Mouse (Mus musculus) lung, embryonic 14.5 days (tissue): ENCODE results near the gene Rab17. TPM values are rescaled to one million over a fixed set of nuclear protein-coding genes. Genes with fewer than 3 reads are reported as not detected.

Experiments used
- ATAC-seq: fragments of 200-750 bp; cut with Nextera tagmentation; 2 replicates; pipeline ENCODE4 v1.8.0; 2017; ENCODE audit warnings: mild to moderate bottlenecking, moderate TSS enrichment, moderate library complexity; ENCODE audit not compliant: insufficient read depth
- DNase-seq: peaks from one replicate; pipeline ENCODE4 v3.0.0-alpha.2; 2015
- H3K27ac ChIP-seq: fragments of 300-500 bp; sonication (generic); 2 replicates; pipeline ENCODE4 v1.5.1; 2014; ENCODE audit warnings: low read depth, mild to moderate bottlenecking, moderate library complexity
- H3K27me3 ChIP-seq: fragments of 300-500 bp; sonication (generic); 2 replicates; pipeline ENCODE4 v1.6.1; 2014; ENCODE audit warnings: low read length, control low read depth; ENCODE audit not compliant: insufficient read depth
- H3K36me3 ChIP-seq: fragments of 300-500 bp; sonication (generic); 2 replicates; pipeline ENCODE4 v1.6.1; 2014; ENCODE audit warnings: control low read depth; ENCODE audit not compliant: insufficient read depth
- H3K4me1 ChIP-seq: fragments of 300-500 bp; sonication (generic); 2 replicates; pipeline ENCODE4 v1.6.1; 2014; ENCODE audit warnings: antibody characterized with exemption, control low read depth; ENCODE audit not compliant: insufficient read depth
- H3K4me2 ChIP-seq: fragments of 300-500 bp; sonication (generic); 2 replicates; pipeline ENCODE4 v1.6.1; 2014; ENCODE audit warnings: mild to moderate bottlenecking
- H3K4me3 ChIP-seq: fragments of 300-500 bp; sonication (generic); 2 replicates; pipeline ENCODE4 v1.5.1; 2014; ENCODE audit warnings: low read depth, low read length
- H3K9ac ChIP-seq: fragments of 300-500 bp; sonication (generic); 2 replicates; pipeline ENCODE4 v1.6.1; 2014
- H3K9me3 ChIP-seq: fragments of 300-500 bp; sonication (generic); 2 replicates; pipeline ENCODE4 v1.6.1; 2016; ENCODE audit warnings: low read depth, low read length, control low read depth
- CTCF ChIP-seq: IDR thresholded peaks from 2 replicates; pipeline ENCODE4 v1.5.1; 2016; ENCODE audit warnings: antibody characterized with exemption, low read depth
- WGBS: fragments of 180-500 bp; shearing (Covaris S2); extraction: QIAGEN DNeasy Blood & Tissue Kit; methylation state at CpG from one replicate; pipeline ENCODE4 v1.1.7; 2014; 5-methylcytosine and 5-hydroxymethylcytosine counted together
- polyA plus RNA-seq: library from polyadenylated mRNA; unstranded; fragments of >200 nt; fragmentation: Nextera tagmentation; extraction: Ambion mirVana; gene quantifications from 2 replicates; pipeline ENCODE4 v1.2.1, GENCODE M21; 2014

Gene Rab17
- polyA plus RNA-seq, 1 experiment from 2014 or later: 2.3 TPM

- peaks cover 7% of the 10 kb centered on the region; the same call in 1 of the 2 replicates for H3K4me1 ChIP-seq
- H3K36me3 ChIP-seq: no peaks in the 10 kb centered on the region
- peak within 1 kb of the TSS; percentile 2; the same call in 1 of the 2 replicates for H3K9ac ChIP-seq
- DNase-seq (peak; percentile 81), ATAC-seq (peak; percentile 20; the same call in 1 of the 2 replicates)
- 8% methylated on average over 18 of the region's 18 CpGs for WGBS
- H3K27ac ChIP-seq: no peak within 1 kb of the TSS
- H3K27me3 ChIP-seq: peaks cover 3% of the 10 kb centered on the region; the same call in 1 of the 2 replicates
- peak within 1 kb of the TSS; percentile 11 for H3K4me3 ChIP-seq
- peaks cover 9% of the 10 kb centered on the region; the same call in 1 of the 2 replicates for H3K9me3 ChIP-seq
- H3K4me2 ChIP-seq: peak within 1 kb of the TSS; percentile 52
- no peak for TF ChIP-seq CTCF
Measured at GRCm38 (mm10) chr1:90914948-90915569, 54.4 kb downstream of the Rab17 start, which contains the start of gene Mlph. TSS of gene Mlph (plus strand) at chr1:90915085.

- Histone ChIP-seq H3K9me3 (no peaks in the 10 kb centered on the region), H3K27me3 (peaks cover 3% of the 10 kb centered on the region; the same call in 1 of the 2 replicates), H3K4me3 (no peak overlapping the region), H3K4me2 (no peak overlapping the region), H3K9ac (no peak overlapping the region), H3K4me1 (peaks cover 11% of the 10 kb centered on the region), H3K27ac (no peak overlapping the region), H3K36me3 (no peaks in the 10 kb centered on the region)
- WGBS: 67% methylated on average over 6 of the region's 6 CpGs
- ATAC-seq: no peak
- no peak for TF ChIP-seq CTCF
- DNase-seq: no peak
Measured at GRCm38 (mm10) chr1:90913231-90913630, 56.2 kb downstream of the Rab17 start.

- peaks cover 5% of the 10 kb centered on the region; the same call in 1 of the 2 replicates for H3K4me1 ChIP-seq
- 20% methylated on average over 17 of the region's 17 CpGs for WGBS
- no peaks in the 10 kb centered on the region for H3K36me3 ChIP-seq
- H3K27me3 ChIP-seq: peaks cover 2% of the 10 kb centered on the region; the same call in 1 of the 2 replicates
- ATAC-seq (peak; percentile 87), DNase-seq (peak; percentile 84)
- TF ChIP-seq CTCF: peak; percentile 71
- H3K9me3 ChIP-seq: no peaks in the 10 kb centered on the region
- H3K9ac ChIP-seq: no peak overlapping the region
- H3K27ac ChIP-seq: peak overlapping the region; percentile 62
- no peak overlapping the region for H3K4me3 ChIP-seq
- peak overlapping the region; percentile 45 for H3K4me2 ChIP-seq
Measured at GRCm38 (mm10) chr1:90909631-90910152, 59.8 kb downstream of the Rab17 start.

GRCm38 (mm10) chr1:90909161-90909560 lies 60.3 kb downstream of the Rab17 start:
- Histone ChIP-seq H3K36me3 (no peaks in the 10 kb centered on the region), H3K4me3 (no peak overlapping the region), H3K27me3 (no peaks in the 10 kb centered on the region), H3K4me2 (peak overlapping the region; percentile 45), H3K27ac (peak overlapping the region; percentile 62), H3K4me1 (peaks cover 4% of the 10 kb centered on the region; the same call in 1 of the 2 replicates), H3K9me3 (no peaks in the 10 kb centered on the region), H3K9ac (no peak overlapping the region)
- peak; percentile 95 for DNase-seq
- no peak for TF ChIP-seq CTCF
- peak; percentile 82 for ATAC-seq

Other genes with a start within 250 kb of the Rab17 start
- 63.0 and 74.6 TPM in 2 replicates for gene Col6a3, start 125.7 kb downstream of the Rab17 start, polyA plus RNA-seq
- gene Mlph, start 54.6 kb downstream of the Rab17 start, polyA plus RNA-seq: 0.39 and 0.42 TPM in 2 replicates
- not detected in 2 replicates for gene Prlh, start 16.6 kb downstream of the Rab17 start, polyA plus RNA-seq
- gene Lrrfip1, start 29.1 kb upstream of the Rab17 start, polyA plus RNA-seq: 47.1 and 49.4 TPM in 2 replicates
- 1.2 and 2.2 TPM in 2 replicates for gene Rbm44, start 175.4 kb upstream of the Rab17 start, polyA plus RNA-seq
- gene Ramp1, start 210.2 kb upstream of the Rab17 start, polyA plus RNA-seq: 5.0 and 7.4 TPM in 2 replicates